Mouse (Mus musculus): Measurements from ENCODE around the gene Tbc1d14. TPM values are rescaled to one million over a fixed set of nuclear protein-coding genes. Genes with fewer than 3 reads are reported as not detected.
A peak's percentile ranks its signal among the peaks of the same experiment; 100 is the strongest.

Tbc1d14 gene
- polyA plus RNA-seq, 1 experiment = 34.7 TPM

GRCm38 (mm10) chr5:36474283-36474682 lies 118.8 kb downstream of the Tbc1d14 start:
- WGBS = 89% methylated on average over 5 of the region's 5 CpGs
- TF ChIP-seq CTCF (IDR thresholded peaks at IDR 0.05; ENCODE audit: control insufficient read depth, insufficient read depth, low read length) (peak; percentile 89), POLR2A (IDR thresholded peaks at IDR 0.05; ENCODE audit: borderline replicate concordance, control insufficient read depth, low read depth, low read length) (no peak)
- H3K27ac ChIP-seq (ENCODE audit: control insufficient read depth, insufficient read depth, low read depth, low read length, poor library complexity) = no peak overlapping the region
- H3K4me1 ChIP-seq (ENCODE audit: control insufficient read depth, insufficient read depth, low read length) = peaks cover 12% of the 10 kb centered on the region
- no peak overlapping the region for H3K4me3 ChIP-seq (replicated peaks; ENCODE audit: control insufficient read depth, low read depth, low read length)

- Histone ChIP-seq H3K4me3 (replicated peaks; ENCODE audit: control insufficient read depth, low read depth, low read length) (no peak overlapping the region), H3K4me1 (ENCODE audit: control insufficient read depth, insufficient read depth, low read length) (peaks cover 6% of the 10 kb centered on the region), H3K27ac (ENCODE audit: control insufficient read depth, insufficient read depth, low read depth, low read length, poor library complexity) (no peak overlapping the region)
- TF ChIP-seq POLR2A (IDR thresholded peaks at IDR 0.05; ENCODE audit: borderline replicate concordance, control insufficient read depth, low read depth, low read length) (no peak), CTCF (IDR thresholded peaks at IDR 0.05; ENCODE audit: control insufficient read depth, insufficient read depth, low read length) (no peak)
- WGBS = 79% methylated on average over 4 of the region's 4 CpGs
Measured at GRCm38 (mm10) chr5:36472876-36473655, 120.0 kb downstream of the Tbc1d14 start.

- H3K4me1 ChIP-seq (ENCODE audit: control insufficient read depth, insufficient read depth, low read length) = no peaks in the 10 kb centered on the region
- H3K27ac ChIP-seq (ENCODE audit: control insufficient read depth, insufficient read depth, low read depth, low read length, poor library complexity) = no peak overlapping the region
- no peak overlapping the region for H3K4me3 ChIP-seq (replicated peaks; ENCODE audit: control insufficient read depth, low read depth, low read length)
- WGBS = 87% methylated on average over 8 of the region's 8 CpGs
- no peak for TF ChIP-seq POLR2A (IDR thresholded peaks at IDR 0.05; ENCODE audit: borderline replicate concordance, control insufficient read depth, low read depth, low read length)
- TF ChIP-seq CTCF (IDR thresholded peaks at IDR 0.05; ENCODE audit: control insufficient read depth, insufficient read depth, low read length) = no peak
Measured at GRCm38 (mm10) chr5:36471206-36471605, 121.9 kb downstream of the Tbc1d14 start.

- H3K4me1 ChIP-seq (ENCODE audit: control insufficient read depth, insufficient read depth, low read length) = peaks cover 3% of the 10 kb centered on the region; the same call in 1 of the 2 replicates
- peak overlapping the region; percentile 96 for H3K4me3 ChIP-seq (replicated peaks; ENCODE audit: control insufficient read depth, low read depth, low read length)
- H3K27ac ChIP-seq (ENCODE audit: control insufficient read depth, insufficient read depth, low read depth, low read length, poor library complexity) = no peak overlapping the region
- WGBS = 8% methylated on average over 8 of the region's 8 CpGs
- TF ChIP-seq CTCF (IDR thresholded peaks at IDR 0.05; ENCODE audit: control insufficient read depth, insufficient read depth, low read length) = no peak
- TF ChIP-seq POLR2A (IDR thresholded peaks at IDR 0.05; ENCODE audit: borderline replicate concordance, control insufficient read depth, low read depth, low read length) = no peak
Measured at GRCm38 (mm10) chr5:36465889-36466288, 127.2 kb downstream of the Tbc1d14 start.

GRCm38 (mm10) chr5:36464709-36465661 lies 128.1 kb downstream of the Tbc1d14 start, which contains the start of gene Grpel1:
Gene Grpel1 (plus strand): TSS chr5:36464998.
- under 1% methylated on average over 68 of the region's 68 CpGs for WGBS
- H3K27ac ChIP-seq (ENCODE audit: control insufficient read depth, insufficient read depth, low read depth, low read length, poor library complexity) = peak within 1 kb of the TSS; percentile 54
- peak; percentile 60; the same call in 1 of the 2 replicates for TF ChIP-seq POLR2A (IDR thresholded peaks at IDR 0.05; ENCODE audit: borderline replicate concordance, control insufficient read depth, low read depth, low read length)
- no peak for TF ChIP-seq CTCF (IDR thresholded peaks at IDR 0.05; ENCODE audit: control insufficient read depth, insufficient read depth, low read length)
- H3K4me3 ChIP-seq (replicated peaks; ENCODE audit: control insufficient read depth, low read depth, low read length) = peak within 1 kb of the TSS; percentile 96
- H3K4me1 ChIP-seq (ENCODE audit: control insufficient read depth, insufficient read depth, low read length) = peaks cover 3% of the 10 kb centered on the region; the same call in 1 of the 2 replicates

GRCm38 (mm10) chr5:36463391-36463790 lies 129.7 kb downstream of the Tbc1d14 start:
- TF ChIP-seq POLR2A (IDR thresholded peaks at IDR 0.05; ENCODE audit: borderline replicate concordance, control insufficient read depth, low read depth, low read length) = no peak
- TF ChIP-seq CTCF (IDR thresholded peaks at IDR 0.05; ENCODE audit: control insufficient read depth, insufficient read depth, low read length) = no peak
- Histone ChIP-seq H3K4me1 (ENCODE audit: control insufficient read depth, insufficient read depth, low read length) (peaks cover 3% of the 10 kb centered on the region; the same call in 1 of the 2 replicates), H3K4me3 (replicated peaks; ENCODE audit: control insufficient read depth, low read depth, low read length) (no peak overlapping the region), H3K27ac (ENCODE audit: control insufficient read depth, insufficient read depth, low read depth, low read length, poor library complexity) (no peak overlapping the region)
- 63% methylated on average over 5 of the region's 5 CpGs for WGBS

- Histone ChIP-seq H3K4me1 (ENCODE audit: control insufficient read depth, insufficient read depth, low read length) (peaks cover 3% of the 10 kb centered on the region; the same call in 1 of the 2 replicates), H3K27ac (ENCODE audit: control insufficient read depth, insufficient read depth, low read depth, low read length, poor library complexity) (no peak overlapping the region), H3K4me3 (replicated peaks; ENCODE audit: control insufficient read depth, low read depth, low read length) (no peak overlapping the region)
- 7% methylated on average over 7 of the region's 7 CpGs for WGBS
- TF ChIP-seq POLR2A (IDR thresholded peaks at IDR 0.05; ENCODE audit: borderline replicate concordance, control insufficient read depth, low read depth, low read length) (no peak), CTCF (IDR thresholded peaks at IDR 0.05; ENCODE audit: control insufficient read depth, insufficient read depth, low read length) (peak; percentile 95)
Measured at GRCm38 (mm10) chr5:36462810-36463209, 130.3 kb downstream of the Tbc1d14 start.

GRCm38 (mm10) chr5:36461231-36461630 lies 131.8 kb downstream of the Tbc1d14 start:
- 62% methylated on average over 2 of the region's 2 CpGs for WGBS
- Histone ChIP-seq H3K4me3 (replicated peaks; ENCODE audit: control insufficient read depth, low read depth, low read length) (no peak overlapping the region), H3K27ac (ENCODE audit: control insufficient read depth, insufficient read depth, low read depth, low read length, poor library complexity) (no peak overlapping the region), H3K4me1 (ENCODE audit: control insufficient read depth, insufficient read depth, low read length) (peaks cover 3% of the 10 kb centered on the region; the same call in 1 of the 2 replicates)
- no peak for TF ChIP-seq CTCF (IDR thresholded peaks at IDR 0.05; ENCODE audit: control insufficient read depth, insufficient read depth, low read length)
- no peak for TF ChIP-seq POLR2A (IDR thresholded peaks at IDR 0.05; ENCODE audit: borderline replicate concordance, control insufficient read depth, low read depth, low read length)

Data from bone marrow, adult 2 months (tissue).